Mouse (Mus musculus) neutrophil, adult 5-6 weeks (primary cell): ENCODE measurements around the gene Ap4s1. TPM values are rescaled to one million over a fixed set of nuclear protein-coding genes. Genes with fewer than 3 reads are reported as not detected.

ENCODE experiments used
- ATAC-seq: fragments of 151-379, 151-347 bp; 2 replicates; pipeline ENCODE4 v1.8.0; 2017; ENCODE audit warnings: mild to moderate bottlenecking, moderate TSS enrichment; ENCODE audit not compliant: insufficient number of reproducible peaks, poor library complexity, low FRiP score, severe bottlenecking; ENCODE audit errors: extremely low read depth
- total RNA-seq: library from RNA; stranded (forward); fragments of 200-1000 nt; gene quantifications from 2 replicates; pipeline ENCODE4 v1.2.3, GENCODE M21; 2017

The Ap4s1 gene
- total RNA-seq, 1 experiment from 2014 or later, result 35.0 TPM

DNA sequence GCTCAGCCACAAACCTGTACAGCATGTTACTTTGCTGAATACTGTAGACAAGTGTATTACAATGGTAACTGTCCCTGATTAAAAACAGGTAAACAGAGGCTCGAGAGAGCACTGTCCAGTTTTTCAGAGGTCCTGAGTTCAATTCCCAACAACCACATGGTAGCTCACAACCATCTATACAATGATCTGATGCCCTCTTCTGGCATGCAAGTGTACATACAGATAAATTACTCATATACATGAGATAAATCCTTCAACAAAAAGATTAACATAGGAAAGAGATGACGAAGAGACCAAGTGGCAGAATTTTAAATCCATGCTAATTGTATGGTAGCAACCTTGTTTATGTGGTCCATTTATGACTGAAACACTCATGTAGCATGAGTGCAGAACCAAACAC lies 56.5 kb downstream of the Ap4s1 start:
- ATAC-seq, result no peak

DNA sequence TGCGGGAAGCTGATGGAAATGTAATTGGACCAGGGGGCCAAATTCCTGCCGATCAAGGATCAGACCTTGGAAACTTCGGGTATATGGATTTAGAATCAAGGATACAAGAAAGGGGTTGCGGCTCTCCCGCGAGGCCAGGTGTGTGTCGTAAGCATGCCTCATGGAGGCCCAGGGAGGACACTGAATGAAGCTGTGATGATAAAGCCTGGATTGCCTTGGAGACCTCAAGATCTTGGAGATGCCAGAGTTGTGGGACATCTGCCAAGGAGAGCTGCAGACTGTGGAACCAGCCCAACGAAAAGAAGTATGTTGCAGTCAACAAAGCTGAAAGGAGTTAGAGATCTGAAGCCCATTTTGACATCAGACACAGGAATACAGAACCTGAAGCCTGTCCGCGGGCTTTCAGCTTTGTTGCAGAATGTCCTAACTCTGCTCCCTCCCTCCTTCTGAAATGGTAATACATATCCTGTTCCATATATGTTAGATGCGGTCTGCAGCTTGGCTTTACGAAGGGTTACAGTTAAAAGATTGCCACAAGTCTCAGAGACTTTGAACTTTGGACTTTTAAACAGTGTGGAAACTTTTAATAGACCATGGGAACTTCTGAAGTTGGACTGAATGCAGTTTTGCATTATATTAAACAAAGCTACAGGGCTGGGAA lies 65.2 kb downstream of the Ap4s1 start:
- ATAC-seq, result no peak

- no peak for ATAC-seq
Observed at GRCm38 (mm10) chr12:51756599-51756961, 65.7 kb downstream of the Ap4s1 start.

DNA sequence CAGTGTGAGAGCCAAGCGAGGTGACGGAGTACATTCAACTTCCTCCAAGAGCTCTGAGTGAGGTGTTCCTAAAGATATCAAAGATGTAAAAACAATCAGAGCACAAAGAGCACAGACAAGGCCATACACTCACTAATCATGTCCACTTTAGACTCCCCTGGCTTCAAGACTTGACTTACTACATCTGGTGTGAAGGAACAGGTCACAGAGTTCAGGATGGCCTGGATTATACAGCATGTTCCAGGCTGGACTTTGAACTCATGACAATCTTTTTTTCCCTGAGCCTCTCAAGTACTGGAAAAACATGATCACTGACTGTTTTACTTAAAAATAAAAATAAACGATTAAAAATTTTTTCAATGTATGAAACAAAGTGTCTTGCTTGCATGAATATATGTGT lies 68.5 kb downstream of the Ap4s1 start:
- no peak for ATAC-seq

GRCm38 (mm10) chr12:51767454-51767853 lies 76.6 kb downstream of the Ap4s1 start:
- ATAC-seq, result no peak

DNA sequence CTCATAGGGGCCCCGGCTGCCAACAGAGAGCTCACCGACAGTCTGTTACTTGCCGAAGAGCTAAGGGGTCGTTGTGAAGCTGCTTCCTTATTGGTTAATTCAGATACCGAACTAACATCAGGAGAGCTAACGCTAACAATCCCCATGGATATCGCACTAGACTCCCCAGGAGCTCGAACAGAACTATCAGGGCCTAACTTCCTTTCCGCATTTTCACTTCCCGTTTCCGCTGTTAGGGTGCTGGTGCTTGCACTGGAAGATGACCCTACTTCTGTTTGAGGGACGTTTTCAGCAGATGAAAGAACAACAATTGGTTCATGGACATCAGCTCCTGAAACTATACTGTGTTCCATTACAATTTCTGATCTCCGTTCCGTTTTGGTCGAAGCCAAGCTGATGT lies 77.9 kb downstream of the Ap4s1 start:
- no peak for ATAC-seq

DNA sequence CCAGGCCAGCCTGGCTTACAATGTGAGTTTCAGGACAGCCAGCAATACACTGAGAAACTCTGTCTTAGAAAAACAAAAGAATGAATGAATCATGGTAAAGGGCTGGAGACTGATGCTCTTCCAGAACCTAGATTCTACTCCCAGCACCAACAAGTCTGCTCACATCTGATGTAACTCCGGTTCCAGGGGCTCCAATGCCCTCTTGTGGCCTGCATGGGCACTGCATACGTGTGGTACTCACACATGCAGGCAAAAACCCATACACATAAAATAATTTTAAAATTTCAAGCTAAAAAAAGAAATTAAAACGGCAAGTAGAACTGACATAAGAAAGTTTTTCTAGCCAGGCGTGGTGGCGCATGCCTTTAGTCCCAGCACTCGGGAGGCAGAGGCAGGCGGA lies 94.0 kb downstream of the Ap4s1 start:
- ATAC-seq, result peak; percentile 66; the same call in 1 of the 2 replicates

Other genes starting within 250 kb of the Ap4s1 start
- gene Coch, start 97.7 kb upstream of the Ap4s1 start, total RNA-seq, result 0.12 TPM in 1 of 2 replicates, not detected in the other
- gene Strn3, start 864 bp downstream of the Ap4s1 start, total RNA-seq, result 82.3 and 88.6 TPM in 2 replicates
- gene Hectd1, start 138.5 kb downstream of the Ap4s1 start, total RNA-seq, result 274 and 299 TPM in 2 replicates